Mouse (Mus musculus) retina, adult 2 months (tissue): ENCODE measurements at regions not wholly inside any gene's neighbourhood (a gene's known extent, or its start where the extent isn't known, plus 50 kb on each side); places are given as distances from the start of the nearest gene placed in this dataset.

Experiments
- DNase-seq: peaks from one replicate; pipeline ENCODE4 v3.0.0-alpha.2; 2012; ENCODE audit warnings: low read depth, low spot score

- no peak for DNase-seq
Measured at GRCm38 (mm10) chr3:35496027-35496824, 257.7 kb upstream of the Atp11b start.

GRCm38 (mm10) chr3:35510314-35510713 lies 243.6 kb upstream of the Atp11b start:
- DNase-seq: no peak

- no peak for DNase-seq
Measured at GRCm38 (mm10) chr3:35516517-35516916, 237.4 kb upstream of the Atp11b start.

GRCm38 (mm10) chr3:35520131-35520530 lies 233.8 kb upstream of the Atp11b start:
- DNase-seq: no peak

- DNase-seq: no peak
Measured at GRCm38 (mm10) chr3:35547696-35548095, 206.2 kb upstream of the Atp11b start.

- DNase-seq: no peak
Measured at GRCm38 (mm10) chr3:35551791-35552190, 202.1 kb upstream of the Atp11b start.

- DNase-seq: no peak
Measured at GRCm38 (mm10) chr3:35560425-35560824, 193.5 kb upstream of the Atp11b start.

- DNase-seq: peak; percentile 9
Measured at GRCm38 (mm10) chr3:35574402-35574801, 179.5 kb upstream of the Atp11b start.
